ENCODE assay signal across 8 mouse cellular contexts in the genomic region with DNA sequence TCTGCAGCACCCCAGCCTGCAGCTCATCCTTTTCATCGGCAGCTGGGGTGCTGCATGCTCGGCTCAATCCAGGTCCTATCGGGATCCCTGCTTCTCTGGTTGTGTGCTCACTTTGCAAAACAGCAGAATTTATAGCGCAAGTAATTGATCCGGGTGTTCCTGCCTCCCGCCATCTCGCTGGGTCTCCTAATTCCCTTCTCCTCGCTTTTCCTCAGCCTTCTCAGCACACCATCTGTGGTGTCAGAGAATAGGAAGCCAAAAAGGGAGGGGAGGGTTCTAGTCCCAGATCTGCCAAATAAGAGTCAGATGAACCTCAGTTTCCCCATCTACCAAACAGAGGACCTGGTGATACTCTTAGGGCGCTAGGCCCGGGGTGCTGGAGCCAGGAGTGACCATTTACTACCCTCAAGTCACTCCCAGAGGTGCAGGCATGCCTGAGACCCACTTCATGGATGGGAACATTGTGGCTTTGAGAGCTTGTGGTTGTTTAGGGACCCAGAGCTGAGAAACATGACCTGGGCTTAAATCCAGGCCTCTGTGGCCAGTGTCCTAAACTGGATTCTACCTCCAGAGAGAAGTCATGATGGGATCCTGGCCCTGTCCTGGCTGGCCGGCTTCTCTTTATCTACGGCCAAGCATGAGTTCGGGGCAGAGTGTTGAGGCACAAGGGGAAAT. TPM values are rescaled to one million over a fixed set of nuclear protein-coding genes. Genes with fewer than 3 reads are reported as not detected.
DNase-seq lines count a peak whose midpoint lies in the region; ATAC-seq lines count a peak whose summit lies in the region.

No protein-coding gene starts in this region.

- H3K9ac ChIP-seq in kidney, embryonic 14.5 days (ENCODE audit: low read depth, low read length) = peak overlapping the region; percentile 59
- H3K9ac ChIP-seq in embryonic facial prominence, embryonic 11.5 days (replicated peaks; ENCODE audit: low read length) = peak overlapping the region; percentile 47
- peak overlapping the region; percentile 72 for H3K9ac ChIP-seq in hindbrain, embryonic 16.5 days (ENCODE audit: low read depth, low read length)
- H3K9ac ChIP-seq in midbrain, embryonic 15.5 days = peak overlapping the region; percentile 85; the same call in 1 of the 2 replicates

- peak overlapping the region; percentile 98 for H3K27ac ChIP-seq in kidney, embryonic 14.5 days (ENCODE audit: low read depth, low read length)
- peak overlapping the region; percentile 86 for H3K27ac ChIP-seq in embryonic facial prominence, embryonic 11.5 days (replicated peaks; ENCODE audit: low read depth, low read length)
- peak overlapping the region; percentile 97 for H3K27ac ChIP-seq in hindbrain, embryonic 16.5 days (ENCODE audit: low read depth, low read length)
- peak overlapping the region; percentile 99 for H3K27ac ChIP-seq in midbrain, embryonic 15.5 days

- peaks cover 31% of the 10 kb centered on the region for H3K4me1 ChIP-seq in kidney, embryonic 14.5 days (ENCODE audit: control insufficient read depth, insufficient read depth, low read length)
- H3K4me1 ChIP-seq in embryonic facial prominence, embryonic 11.5 days (ENCODE audit: control insufficient read depth, insufficient read depth, low read length) = peaks cover 5% of the 10 kb centered on the region
- peaks cover 19% of the 10 kb centered on the region for H3K4me1 ChIP-seq in hindbrain, embryonic 16.5 days (ENCODE audit: control insufficient read depth, insufficient read depth, low read depth, low read length)
- H3K4me1 ChIP-seq in midbrain, embryonic 15.5 days = peaks cover 34% of the 10 kb centered on the region

- H3K36me3 ChIP-seq in kidney, embryonic 14.5 days (ENCODE audit: control insufficient read depth, insufficient read depth, low read length) = no peaks in the 10 kb centered on the region
- H3K36me3 ChIP-seq in embryonic facial prominence, embryonic 11.5 days (replicated peaks; ENCODE audit: control insufficient read depth, insufficient read depth, low read depth, low read length) = no peaks in the 10 kb centered on the region
- no peaks in the 10 kb centered on the region for H3K36me3 ChIP-seq in hindbrain, embryonic 16.5 days (ENCODE audit: control insufficient read depth, insufficient read depth, low read length)
- no peaks in the 10 kb centered on the region for H3K36me3 ChIP-seq in midbrain, embryonic 15.5 days (replicated peaks)

- no peak overlapping the region for H3K4me3 ChIP-seq in kidney, embryonic 14.5 days (ENCODE audit: low read length)
- no peak overlapping the region; the same call in 1 of the 2 replicates for H3K4me3 ChIP-seq in embryonic facial prominence, embryonic 11.5 days (ENCODE audit: low read depth, low read length)
- H3K4me3 ChIP-seq in hindbrain, embryonic 16.5 days (ENCODE audit: low read length) = no peak overlapping the region
- H3K4me3 ChIP-seq in midbrain, embryonic 15.5 days = no peak overlapping the region

- ATAC-seq in kidney, embryonic 14.5 days (ENCODE audit: low FRiP score, low TSS enrichment) = no peak
- ATAC-seq in embryonic facial prominence, embryonic 11.5 days (replicated peaks; ENCODE audit: insufficient number of reproducible peaks, low FRiP score, low TSS enrichment, low read depth) = no peak
- ATAC-seq in hindbrain, embryonic 16.5 days = no peak
- no peak for ATAC-seq in midbrain, embryonic 15.5 days (replicated peaks)

- 55% methylated on average over 13 of the region's 13 CpGs for WGBS in kidney, embryonic 14.5 days
- 80% methylated on average over 13 of the region's 13 CpGs for WGBS in embryonic facial prominence, embryonic 11.5 days
- WGBS in hindbrain, embryonic 16.5 days = 78% methylated on average over 13 of the region's 13 CpGs
- WGBS in midbrain, embryonic 15.5 days = 77% methylated on average over 13 of the region's 13 CpGs

- H3K27me3 ChIP-seq in kidney, embryonic 14.5 days (ENCODE audit: control insufficient read depth, insufficient read depth, low read length) = no peaks in the 10 kb centered on the region
- no peaks in the 10 kb centered on the region for H3K27me3 ChIP-seq in embryonic facial prominence, embryonic 11.5 days (ENCODE audit: control insufficient read depth, insufficient read depth, low read length)
- H3K27me3 ChIP-seq in hindbrain, embryonic 16.5 days (replicated peaks; ENCODE audit: control insufficient read depth, insufficient read depth, low read length) = no peaks in the 10 kb centered on the region
- H3K27me3 ChIP-seq in midbrain, embryonic 15.5 days (replicated peaks) = no peaks in the 10 kb centered on the region

- H3K9me3 ChIP-seq in kidney, embryonic 14.5 days (ENCODE audit: control insufficient read depth, low read length) = no peaks in the 10 kb centered on the region
- H3K9me3 ChIP-seq in embryonic facial prominence, embryonic 11.5 days (replicated peaks; ENCODE audit: control insufficient read depth, low read length) = no peaks in the 10 kb centered on the region
- H3K9me3 ChIP-seq in hindbrain, embryonic 16.5 days (ENCODE audit: control insufficient read depth, low read length) = no peaks in the 10 kb centered on the region
- no peaks in the 10 kb centered on the region for H3K9me3 ChIP-seq in midbrain, embryonic 15.5 days

- peak overlapping the region; percentile 62; the same call in 1 of the 2 replicates for H3K4me2 ChIP-seq in kidney, embryonic 14.5 days (replicated peaks; ENCODE audit: low read depth, low read length)
- peak overlapping the region; percentile 42; the same call in 1 of the 2 replicates for H3K4me2 ChIP-seq in embryonic facial prominence, embryonic 11.5 days (ENCODE audit: low read depth, low read length)
- peak overlapping the region; percentile 61 for H3K4me2 ChIP-seq in hindbrain, embryonic 16.5 days (ENCODE audit: low read length)
- H3K4me2 ChIP-seq in midbrain, embryonic 15.5 days = peak overlapping the region; percentile 56

- DNase-seq in kidney, postnatal 25 days = no peak
- no peak for DNase-seq in embryonic facial prominence, embryonic 11.5 days (ENCODE audit: low spot score)
- no peak for DNase-seq in B cell, adult 2 months
- no peak for DNase-seq in ovary, postnatal 10 days (ENCODE audit: low spot score)
- no peak for DNase-seq in adrenal gland, postnatal 25 days

RNA-seq across cellular contexts. Expression of a gene that starts 1.1 kb away (rescaled TPM):
- 0.91 and 1.7 TPM in 2 replicates for polyA plus RNA-seq in kidney, embryonic 14.5 days (2014; fragmentation: Nextera tagmentation; extraction: Ambion mirVana)
- 1.9 TPM in 1 of 2 replicates, not detected in the other for polyA plus RNA-seq in embryonic facial prominence, embryonic 11.5 days (2014; fragmentation: Nextera tagmentation; extraction: Ambion mirVana)
- polyA plus RNA-seq in hindbrain, embryonic 16.5 days (2015; fragmentation: Nextera tagmentation; extraction: Ambion mirVana) = 0.19 and 0.99 TPM in 2 replicates
- polyA plus RNA-seq in midbrain, embryonic 15.5 days (2015; fragmentation: Nextera tagmentation; extraction: Ambion mirVana) = 0.51 and 0.63 TPM in 2 replicates
- 1.6 and 4.4 TPM in 2 replicates for total RNA-seq in adrenal gland, postnatal 25 days (2021)
